Mouse (Mus musculus) CD4-positive, CD25-positive, alpha-beta regulatory T cell, adult 4 months (primary cell): ENCODE data around the gene Ets1. TPM values are rescaled to one million over a fixed set of nuclear protein-coding genes. Genes with fewer than 3 reads are reported as not detected.
A peak's percentile ranks its signal among the peaks of the same experiment; 100 is the strongest.

Source experiments
- ATAC-seq: one replicate; pipeline ENCODE4 v1.8.0; 2017
- polyA plus RNA-seq, 2 experiments: library from polyadenylated mRNA; unstranded; fragments of 100-300 nt; shearing (Covaris generic); gene quantifications; one replicate each; pipeline ENCODE4 v1.2.1; 2017

Ets1 gene
- polyA plus RNA-seq, 2 experiments from 2014 or later, result 800 to 1,019 TPM

- no peak for ATAC-seq
Measured at GRCm38 (mm10) chr9:32761326-32761725, 125.3 kb downstream of the Ets1 start.

- ATAC-seq, result no peak
Measured at GRCm38 (mm10) chr9:32764374-32764773, 128.4 kb downstream of the Ets1 start.

- ATAC-seq, result no peak
Measured at GRCm38 (mm10) chr9:32765123-32765522, 129.1 kb downstream of the Ets1 start.

- ATAC-seq, result no peak
Measured at GRCm38 (mm10) chr9:32778866-32779265, 142.8 kb downstream of the Ets1 start.

GRCm38 (mm10) chr9:32782391-32783092 lies 146.5 kb downstream of the Ets1 start:
- no peak for ATAC-seq

GRCm38 (mm10) chr9:32787091-32787490 lies 151.1 kb downstream of the Ets1 start:
- ATAC-seq, result no peak

- ATAC-seq, result no peak
Measured at GRCm38 (mm10) chr9:32787615-32788014, 151.6 kb downstream of the Ets1 start.

GRCm38 (mm10) chr9:32789306-32789705 lies 153.3 kb downstream of the Ets1 start:
- ATAC-seq, result no peak

- no peak for ATAC-seq
Measured at GRCm38 (mm10) chr9:32791699-32792098, 155.7 kb downstream of the Ets1 start.

- peak; percentile 99 for ATAC-seq
Measured at GRCm38 (mm10) chr9:32798171-32798570, 162.2 kb downstream of the Ets1 start.

- no peak for ATAC-seq
Measured at GRCm38 (mm10) chr9:32806106-32806505, 170.1 kb downstream of the Ets1 start.

Other genes starting within 250 kb of the Ets1 start
- gene Fli1, start 93.4 kb upstream of the Ets1 start, polyA plus RNA-seq, result 100 to 1,000 TPM; 105 to 118 TPM